8 mouse cellular contexts compared by ENCODE assay signal in the genomic region with DNA sequence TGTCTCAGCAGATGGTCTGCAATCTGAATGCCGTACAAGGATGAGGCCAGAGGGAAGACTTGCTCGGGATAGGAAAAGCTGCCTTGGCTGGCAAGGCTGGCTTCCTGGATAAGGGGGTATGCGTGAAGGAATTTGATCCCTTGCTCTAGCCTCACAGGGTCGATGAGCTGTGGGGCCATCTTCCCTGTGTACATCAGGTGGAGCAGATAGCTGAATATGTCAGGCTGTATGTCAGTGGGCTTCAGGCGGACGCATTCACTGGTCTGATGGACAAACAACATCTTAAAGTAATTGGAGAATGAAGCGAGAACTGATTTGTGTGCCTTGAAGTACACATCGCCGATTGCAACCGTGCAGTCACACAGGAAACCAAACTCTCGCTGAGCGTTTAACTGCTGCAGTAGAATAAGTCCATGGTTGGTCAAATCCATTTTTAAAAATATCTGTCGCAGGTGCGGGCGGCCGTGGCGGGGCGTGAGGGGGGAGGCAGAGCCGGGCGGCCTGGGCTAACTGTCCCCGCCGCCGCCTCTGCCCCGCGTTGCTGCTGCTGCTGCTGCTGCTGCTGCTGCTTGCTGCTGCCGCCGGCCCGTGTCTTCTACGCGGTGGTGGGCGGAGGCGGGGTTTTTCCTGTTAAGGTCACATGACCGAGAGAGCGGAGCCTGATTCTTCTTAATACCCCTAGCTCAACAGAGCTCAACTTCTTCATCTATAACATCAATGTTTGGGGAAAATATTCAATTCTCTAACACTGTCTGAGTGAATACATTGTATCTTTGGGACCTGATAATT.
DNase-seq lines count a peak whose midpoint lies in the region; ATAC-seq lines count a peak whose summit lies in the region.
"Not testable (repeated sequence)": the region's sequence is repeated elsewhere in the genome, so short reads cannot be mapped to it uniquely, and the experiment has no call there.

No protein-coding gene starts in this region.

- H3K9me3 ChIP-seq in forebrain, embryonic 14.5 days (replicated peaks; ENCODE audit: control insufficient read depth, low read length); hindbrain, embryonic 12.5 days (replicated peaks); lung, embryonic 15.5 days; stomach, embryonic 15.5 days: not testable (repeated sequence)

- H3K4me2 ChIP-seq in forebrain, embryonic 14.5 days (ENCODE audit: low read length), result peak overlapping the region; percentile 38
- peak overlapping the region; percentile 50 for H3K4me2 ChIP-seq in hindbrain, embryonic 12.5 days (replicated peaks)
- peak overlapping the region; percentile 53 for H3K4me2 ChIP-seq in lung, embryonic 15.5 days
- H3K4me2 ChIP-seq in stomach, embryonic 15.5 days, result peak overlapping the region; percentile 51

- ATAC-seq in forebrain, embryonic 14.5 days, result peak; percentile 74
- ATAC-seq in hindbrain, embryonic 12.5 days (ENCODE audit: low FRiP score), result peak; percentile 85
- ATAC-seq in lung, embryonic 15.5 days (ENCODE audit: borderline replicate concordance, extremely low read depth, low FRiP score, low TSS enrichment), result peak; percentile 59; the same call in 1 of the 2 replicates
- not testable (repeated sequence) for ATAC-seq in stomach, embryonic 15.5 days (ENCODE audit: insufficient read depth, low FRiP score, low read depth)

- H3K27me3 ChIP-seq in forebrain, embryonic 14.5 days (replicated peaks; ENCODE audit: control insufficient read depth, insufficient read depth, low read length); hindbrain, embryonic 12.5 days; lung, embryonic 15.5 days; stomach, embryonic 15.5 days (replicated peaks): not testable (repeated sequence)

- H3K9ac ChIP-seq in forebrain, embryonic 14.5 days (ENCODE audit: low read length); hindbrain, embryonic 12.5 days; lung, embryonic 15.5 days; stomach, embryonic 15.5 days: not testable (repeated sequence)

- not testable (repeated sequence) for H3K27ac ChIP-seq in forebrain, embryonic 14.5 days (ENCODE audit: low read depth, low read length); hindbrain, embryonic 12.5 days; lung, embryonic 15.5 days; stomach, embryonic 15.5 days

- peak overlapping the region; percentile 17 for H3K4me3 ChIP-seq in forebrain, embryonic 14.5 days (ENCODE audit: low read depth, low read length)
- peak overlapping the region; percentile 26 for H3K4me3 ChIP-seq in hindbrain, embryonic 12.5 days
- H3K4me3 ChIP-seq in lung, embryonic 15.5 days, result peak overlapping the region; percentile 28
- peak overlapping the region; percentile 23 for H3K4me3 ChIP-seq in stomach, embryonic 15.5 days (replicated peaks)

- 61% methylated on average over 34 of the region's 34 CpGs for WGBS in forebrain, embryonic 14.5 days
- 52% methylated on average over 34 of the region's 34 CpGs for WGBS in hindbrain, embryonic 12.5 days
- WGBS in lung, embryonic 15.5 days, result 29% methylated on average over 34 of the region's 34 CpGs
- 32% methylated on average over 34 of the region's 34 CpGs for WGBS in stomach, embryonic 15.5 days

- DNase-seq in CD4-positive, CD25-positive, alpha-beta regulatory T cell, adult 2 months (ENCODE audit: low read depth, low spot score), result peak; percentile 82
- DNase-seq in c-Kit-positive CD71-positive TER-119-negative erythroid progenitor cells, embryonic 14.5 days (ENCODE audit: low read depth), result peak; percentile 2
- peak; percentile 50 for DNase-seq in forebrain, embryonic 14.5 days (ENCODE audit: low spot score)
- DNase-seq in kidney, postnatal 10 days, result peak; percentile 14
- peak; percentile 74 for DNase-seq in naive thymus-derived CD4-positive, alpha-beta T cell, adult 2 months (ENCODE audit: low read depth)

- not testable (repeated sequence) for H3K36me3 ChIP-seq in forebrain, embryonic 14.5 days (ENCODE audit: control insufficient read depth, insufficient read depth, low read length); hindbrain, embryonic 12.5 days; lung, embryonic 15.5 days; stomach, embryonic 15.5 days

- not testable (repeated sequence) for H3K4me1 ChIP-seq in forebrain, embryonic 14.5 days (ENCODE audit: control insufficient read depth, insufficient read depth, low read length); hindbrain, embryonic 12.5 days; lung, embryonic 15.5 days; stomach, embryonic 15.5 days

Comparison
In these comparisons a context has a peak if more than half of its experiments do, and no peak if none do; other contexts are left out.
1. DNase-seq: peak in every context shown above with its lines; median percentile 82 in CD4-positive, CD25-positive, alpha-beta regulatory T cell, adult 2 months; 74 in naive thymus-derived CD4-positive, alpha-beta T cell, adult 2 months; 50 in forebrain, embryonic 14.5 days; 14 in kidney, postnatal 10 days; 2 in c-Kit-positive CD71-positive TER-119-negative erythroid progenitor cells, embryonic 14.5 days.